Mouse (Mus musculus) kidney, embryonic 15.5 days (tissue): ENCODE measurements around the gene Tjap1. TPM values are rescaled to one million over a fixed set of nuclear protein-coding genes. Genes with fewer than 3 reads are reported as not detected.

ENCODE experiments used
- ATAC-seq: fragments of 200-750 bp; cut with Nextera tagmentation; replicated peaks from 2 replicates; pipeline ENCODE4 v1.8.0; 2017; ENCODE audit warnings: moderate TSS enrichment; ENCODE audit not compliant: low FRiP score
- H3K27ac ChIP-seq: fragments of 300-500 bp; sonication (generic); 2 replicates; pipeline ENCODE4 v1.5.1; 2015; ENCODE audit warnings: mild to moderate bottlenecking, inconsistent platforms
- H3K27me3 ChIP-seq: fragments of 300-500 bp; sonication (generic); 2 replicates; pipeline ENCODE4 v1.6.1; 2015; ENCODE audit warnings: inconsistent platforms
- H3K36me3 ChIP-seq: fragments of 300-500 bp; sonication (generic); 2 replicates; pipeline ENCODE4 v1.6.1; 2015; ENCODE audit warnings: inconsistent platforms
- H3K4me1 ChIP-seq: fragments of 300-500 bp; sonication (generic); 2 replicates; pipeline ENCODE4 v1.6.1; 2015; ENCODE audit warnings: inconsistent platforms
- H3K4me2 ChIP-seq: fragments of 300-500 bp; sonication (generic); 2 replicates; pipeline ENCODE4 v1.6.1; 2015; ENCODE audit warnings: moderate library complexity, mild to moderate bottlenecking, inconsistent platforms
- H3K4me3 ChIP-seq: fragments of 300-500 bp; sonication (generic); replicated peaks from 2 replicates; pipeline ENCODE4 v1.5.1; 2015; ENCODE audit warnings: mild to moderate bottlenecking, inconsistent platforms
- H3K9ac ChIP-seq: fragments of 300-500 bp; sonication (generic); 2 replicates; pipeline ENCODE4 v1.6.1; 2015; ENCODE audit warnings: mild to moderate bottlenecking, inconsistent platforms
- H3K9me3 ChIP-seq: fragments of 300-500 bp; sonication (generic); replicated peaks from 2 replicates; pipeline ENCODE4 v1.6.1; 2016; ENCODE audit warnings: inconsistent platforms
- WGBS: fragments of 180-500 bp; shearing (Covaris S2); methylation state at CpG from one replicate; pipeline ENCODE4 v1.1.7; 2015; ENCODE audit warnings: mixed read lengths; 5-methylcytosine and 5-hydroxymethylcytosine counted together
- polyA plus RNA-seq: library from polyadenylated mRNA; unstranded; fragments of >200 nt; fragmentation: Nextera tagmentation; extraction: Ambion mirVana; gene quantifications from 2 replicates; pipeline ENCODE4 v1.2.1, GENCODE M21; 2015

Tjap1 gene
- polyA plus RNA-seq, 1 experiment from 2014 or later, result 47.7 TPM

- no peak for ATAC-seq
- 91% methylated on average over 12 of the region's 12 CpGs for WGBS
- H3K27me3 ChIP-seq, result no peaks in the 10 kb centered on the region
- no peak overlapping the region for H3K4me3 ChIP-seq
- peaks cover 26% of the 10 kb centered on the region for H3K4me1 ChIP-seq
- H3K27ac ChIP-seq, result no peak overlapping the region
- H3K9me3 ChIP-seq, result no peaks in the 10 kb centered on the region
- H3K4me2 ChIP-seq, result no peak overlapping the region
- peaks cover 68% of the 10 kb centered on the region for H3K36me3 ChIP-seq
- no peak overlapping the region for H3K9ac ChIP-seq
Measured at GRCm38 (mm10) chr17:46278011-46278765, 4.6 kb downstream of the Tjap1 start.

GRCm38 (mm10) chr17:46277586-46277985 is 5.2 kb downstream of the Tjap1 start:
- no peaks in the 10 kb centered on the region for H3K27me3 ChIP-seq
- WGBS, result 68% methylated on average over 4 of the region's 4 CpGs

GRCm38 (mm10) chr17:46275506-46275905 is 7.3 kb downstream of the Tjap1 start:
- Histone ChIP-seq H3K4me3 (no peak overlapping the region), H3K27ac (no peak overlapping the region), H3K4me2 (no peak overlapping the region), H3K9me3 (no peaks in the 10 kb centered on the region), H3K36me3 (peaks cover 87% of the 10 kb centered on the region), H3K9ac (no peak overlapping the region), H3K27me3 (no peaks in the 10 kb centered on the region), H3K4me1 (peaks cover 5% of the 10 kb centered on the region; the same call in 1 of the 2 replicates)
- no peak for ATAC-seq
- WGBS, result 90% methylated on average over 10 of the region's 10 CpGs

More at GRCm38 (mm10) chr17:46277586-46277985, 5.2 kb downstream of the Tjap1 start:
- H3K27ac ChIP-seq, result no peak overlapping the region
- no peak overlapping the region for H3K4me3 ChIP-seq
- H3K4me1 ChIP-seq, result peaks cover 24% of the 10 kb centered on the region
- H3K9ac ChIP-seq, result no peak overlapping the region
- peaks cover 74% of the 10 kb centered on the region for H3K36me3 ChIP-seq
- no peak overlapping the region for H3K4me2 ChIP-seq
- no peaks in the 10 kb centered on the region for H3K9me3 ChIP-seq
- no peak for ATAC-seq

GRCm38 (mm10) chr17:46275034-46275433 is 7.8 kb downstream of the Tjap1 start:
- Histone ChIP-seq H3K27me3 (no peaks in the 10 kb centered on the region), H3K27ac (no peak overlapping the region), H3K4me2 (no peak overlapping the region), H3K4me1 (0 out of 2 replicates have a peak, but pooled peaks cover 2% of the 10 kb centered on the region), H3K9ac (no peak overlapping the region), H3K4me3 (no peak overlapping the region), H3K36me3 (peaks cover 87% of the 10 kb centered on the region), H3K9me3 (no peaks in the 10 kb centered on the region)
- 94% methylated on average over 6 of the region's 6 CpGs for WGBS
- no peak for ATAC-seq

GRCm38 (mm10) chr17:46274465-46274864 is 8.4 kb downstream of the Tjap1 start:
- H3K27me3 ChIP-seq, result no peaks in the 10 kb centered on the region
- WGBS, result 50% methylated on average over 6 of the region's 6 CpGs
- H3K9me3 ChIP-seq, result no peaks in the 10 kb centered on the region
- no peak overlapping the region for H3K4me2 ChIP-seq
- H3K4me3 ChIP-seq, result no peak overlapping the region
- no peak overlapping the region for H3K9ac ChIP-seq
- 0 out of 2 replicates have a peak, but pooled peaks cover 5% of the 10 kb centered on the region for H3K4me1 ChIP-seq
- no peak overlapping the region for H3K27ac ChIP-seq
- H3K36me3 ChIP-seq, result peaks cover 87% of the 10 kb centered on the region
- ATAC-seq, result no peak

GRCm38 (mm10) chr17:46273803-46274236 is 9.0 kb downstream of the Tjap1 start:
- H3K9ac ChIP-seq, result no peak overlapping the region
- peaks cover 87% of the 10 kb centered on the region for H3K36me3 ChIP-seq
- WGBS, result 63% methylated on average over 1 of the region's 1 CpGs
- no peak for ATAC-seq
- no peak overlapping the region for H3K4me2 ChIP-seq
- H3K27ac ChIP-seq, result no peak overlapping the region
- 0 out of 2 replicates have a peak, but pooled peaks cover 5% of the 10 kb centered on the region for H3K4me1 ChIP-seq
- no peaks in the 10 kb centered on the region for H3K27me3 ChIP-seq
- no peak overlapping the region for H3K4me3 ChIP-seq
- no peaks in the 10 kb centered on the region for H3K9me3 ChIP-seq

- H3K9ac ChIP-seq, result no peak overlapping the region
- no peak overlapping the region for H3K4me3 ChIP-seq
- no peak overlapping the region for H3K27ac ChIP-seq
- no peaks in the 10 kb centered on the region for H3K27me3 ChIP-seq
- no peak for ATAC-seq
- H3K4me2 ChIP-seq, result no peak overlapping the region
- no peaks in the 10 kb centered on the region for H3K9me3 ChIP-seq
- WGBS, result 80% methylated on average over 5 of the region's 5 CpGs
- peaks cover 84% of the 10 kb centered on the region for H3K36me3 ChIP-seq
- 0 out of 2 replicates have a peak, but pooled peaks cover 5% of the 10 kb centered on the region for H3K4me1 ChIP-seq
Measured at GRCm38 (mm10) chr17:46272675-46273074, 10.2 kb downstream of the Tjap1 start.

GRCm38 (mm10) chr17:46272058-46272457 is 10.8 kb downstream of the Tjap1 start:
- no peak overlapping the region for H3K4me2 ChIP-seq
- H3K27me3 ChIP-seq, result no peaks in the 10 kb centered on the region
- no peak overlapping the region for H3K4me3 ChIP-seq
- H3K9ac ChIP-seq, result no peak overlapping the region
- no peaks in the 10 kb centered on the region for H3K9me3 ChIP-seq
- no peak for ATAC-seq
- 88% methylated on average over 2 of the region's 2 CpGs for WGBS
- H3K4me1 ChIP-seq, result peaks cover 8% of the 10 kb centered on the region; the same call in 1 of the 2 replicates
- H3K27ac ChIP-seq, result no peak overlapping the region
- H3K36me3 ChIP-seq, result peaks cover 82% of the 10 kb centered on the region

GRCm38 (mm10) chr17:46269771-46270534 is 12.9 kb downstream of the Tjap1 start:
- no peaks in the 10 kb centered on the region for H3K9me3 ChIP-seq
- no peak overlapping the region for H3K4me3 ChIP-seq
- no peak overlapping the region for H3K27ac ChIP-seq
- no peak overlapping the region for H3K9ac ChIP-seq
- H3K4me1 ChIP-seq, result peaks cover 18% of the 10 kb centered on the region
- WGBS, result 80% methylated on average over 19 of the region's 19 CpGs
- no peak overlapping the region for H3K4me2 ChIP-seq
- H3K36me3 ChIP-seq, result peaks cover 85% of the 10 kb centered on the region
- ATAC-seq, result no peak
- H3K27me3 ChIP-seq, result no peaks in the 10 kb centered on the region

- 75% methylated on average over 10 of the region's 10 CpGs for WGBS
- Histone ChIP-seq H3K4me1 (peaks cover 18% of the 10 kb centered on the region), H3K36me3 (peaks cover 87% of the 10 kb centered on the region), H3K4me2 (no peak overlapping the region), H3K4me3 (no peak overlapping the region), H3K9ac (no peak overlapping the region), H3K9me3 (no peaks in the 10 kb centered on the region), H3K27ac (no peak overlapping the region), H3K27me3 (no peaks in the 10 kb centered on the region)
- ATAC-seq, result no peak
Measured at GRCm38 (mm10) chr17:46268026-46268720, 14.7 kb downstream of the Tjap1 start.

GRCm38 (mm10) chr17:46267511-46267910 is 15.3 kb downstream of the Tjap1 start:
- Histone ChIP-seq H3K4me2 (no peak overlapping the region), H3K9me3 (no peaks in the 10 kb centered on the region), H3K27ac (no peak overlapping the region), H3K4me1 (peaks cover 18% of the 10 kb centered on the region), H3K36me3 (peaks cover 88% of the 10 kb centered on the region), H3K4me3 (no peak overlapping the region), H3K27me3 (no peaks in the 10 kb centered on the region), H3K9ac (no peak overlapping the region)
- WGBS, result 82% methylated on average over 7 of the region's 7 CpGs
- no peak for ATAC-seq

GRCm38 (mm10) chr17:46266986-46267385 is 15.8 kb downstream of the Tjap1 start:
- Histone ChIP-seq H3K9me3 (no peaks in the 10 kb centered on the region), H3K27me3 (no peaks in the 10 kb centered on the region), H3K36me3 (peaks cover 91% of the 10 kb centered on the region), H3K27ac (peak overlapping the region; percentile 16; the same call in 1 of the 2 replicates), H3K9ac (no peak overlapping the region), H3K4me2 (no peak overlapping the region), H3K4me3 (no peak overlapping the region), H3K4me1 (peaks cover 18% of the 10 kb centered on the region)
- 42% methylated on average over 6 of the region's 6 CpGs for WGBS
- ATAC-seq, result no peak
